Comparison of ENCODE assay signal across 16 mouse cellular contexts in the genomic region with DNA sequence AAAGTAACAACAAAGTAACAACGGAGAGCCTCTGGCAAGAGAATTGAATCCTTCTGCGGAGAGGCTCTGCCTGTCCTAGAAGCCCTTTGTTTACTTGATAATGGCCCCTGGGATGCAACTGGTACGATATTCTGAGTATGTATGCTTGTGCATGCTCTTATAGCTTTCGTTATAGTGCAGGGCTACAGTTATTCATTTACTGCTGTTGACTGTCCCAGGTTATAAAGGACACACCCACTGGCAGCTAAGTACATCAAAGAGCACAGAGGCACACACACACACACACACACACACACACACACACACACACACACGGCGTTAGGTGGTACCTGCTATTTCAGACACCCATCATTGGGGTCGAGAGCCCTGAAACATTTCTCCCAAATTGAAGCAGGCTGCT. TPM values are rescaled to one million over a fixed set of nuclear protein-coding genes. Genes with fewer than 3 reads are reported as not detected.
"Had no signal": no experiment of that assay in that cellular context is flagged by ENCODE, and none has a peak within 500 bp of the region (broad histone marks: within the 10 kb centered on the region; RNA-seq: fewer than 3 reads in every experiment).

No protein-coding gene starts in this region.

- ATAC-seq: midbrain, embryonic 13.5 days; midbrain, embryonic 15.5 days had no signal

- H3K27ac ChIP-seq: liver, embryonic 14.5 days; midbrain, embryonic 13.5 days; midbrain, embryonic 15.5 days; neural tube, embryonic 12.5 days; stomach, embryonic 15.5 days had no signal

- H3K9ac ChIP-seq: liver, embryonic 14.5 days; lung, embryonic 14.5 days; midbrain, embryonic 13.5 days; midbrain, embryonic 15.5 days; neural tube, embryonic 12.5 days; stomach, embryonic 15.5 days had no signal

- H3K9me3 ChIP-seq: midbrain, embryonic 13.5 days; midbrain, embryonic 15.5 days; neural tube, embryonic 12.5 days; stomach, embryonic 15.5 days had no signal

- H3K4me1 ChIP-seq: megakaryocyte, embryonic 14.5 days had no signal

- H3K4me3 ChIP-seq: megakaryocyte, embryonic 14.5 days; midbrain, embryonic 13.5 days; midbrain, embryonic 15.5 days; neural tube, embryonic 12.5 days; stomach, embryonic 15.5 days had no signal

- H3K27me3 ChIP-seq: midbrain, embryonic 13.5 days; midbrain, embryonic 15.5 days; neural tube, embryonic 12.5 days; stomach, embryonic 15.5 days had no signal

- H3K4me2 ChIP-seq: lung, embryonic 14.5 days; midbrain, embryonic 11.5 days; midbrain, embryonic 13.5 days; midbrain, embryonic 15.5 days; neural tube, embryonic 12.5 days; stomach, embryonic 15.5 days had no signal

- H3K36me3 ChIP-seq: midbrain, embryonic 15.5 days; neural tube, embryonic 12.5 days; stomach, embryonic 15.5 days had no signal

- DNase-seq: lung, adult 18-20 months; lung, embryonic 14.5 days; lung, postnatal 10 days; lung, postnatal 4 days; right cerebral cortex, postnatal 14 days; thymus, adult 18-20 months; thymus, postnatal 14 days; thymus, postnatal 36 days had no signal

RNA-seq across cellular contexts. Expression of a gene that starts 48.3 kb away (rescaled TPM):
- total RNA-seq: monocyte, adult 5-6 weeks had no signal
